Mouse (Mus musculus) stomach, postnatal 0 days (tissue): ENCODE measurements at regions not wholly inside any gene's neighbourhood (a gene's known extent, or its start where the extent isn't known, plus 50 kb on each side); places are given as distances from the start of the nearest gene placed in this dataset.

Experiments used
- CTCF ChIP-seq: IDR thresholded peaks from 2 replicates; pipeline ENCODE4 v1.5.1; 2016; ENCODE audit warnings: antibody characterized with exemption, low read depth, mild to moderate bottlenecking, moderate library complexity
- EP300 ChIP-seq: optimal IDR thresholded peaks from 2 replicates; pipeline ENCODE3; 2016; ENCODE audit warnings: antibody characterized with exemption

- TF ChIP-seq EP300 (no peak), CTCF (no peak)
Measured at GRCm38 (mm10) chr15:96898285-96898684, 157.5 kb downstream of the Slc38a4 start.
